Mouse (Mus musculus): ENCODE measurements around the gene Socs7. TPM values are rescaled to one million over a fixed set of nuclear protein-coding genes. Genes with fewer than 3 reads are reported as not detected.
A peak's percentile ranks its signal among the peaks of the same experiment; 100 is the strongest.

Gene Socs7
- polyA plus RNA-seq, 1 experiment from 2014 or later: 10.8 TPM

- no peak overlapping the region for H3K27ac ChIP-seq
These were observed 49.8 kb downstream of the Socs7 start for GRCm38 (mm10) chr11:97412117-97412516.

GRCm38 (mm10) chr11:97412808-97413347, 50.5 kb downstream of the Socs7 start:
- no peak for ATAC-seq (replicated peaks)
- H3K27me3 ChIP-seq (replicated peaks): no peaks in the 10 kb centered on the region; the same call in 1 of the 2 replicates
- H3K9me3 ChIP-seq: no peaks in the 10 kb centered on the region
- no peaks in the 10 kb centered on the region for H3K36me3 ChIP-seq (replicated peaks)
- no peak overlapping the region for H3K4me2 ChIP-seq
- no peak overlapping the region for H3K27ac ChIP-seq
- no peak overlapping the region for H3K9ac ChIP-seq
- no peak overlapping the region for H3K4me3 ChIP-seq
- 35% methylated on average over 10 of the region's 10 CpGs for WGBS
- H3K4me1 ChIP-seq: peaks cover 10% of the 10 kb centered on the region

More at GRCm38 (mm10) chr11:97412117-97412516, 49.8 kb downstream of the Socs7 start:
- no peak overlapping the region for H3K4me3 ChIP-seq
- no peak overlapping the region for H3K4me2 ChIP-seq
- no peaks in the 10 kb centered on the region for H3K9me3 ChIP-seq
- H3K27me3 ChIP-seq (replicated peaks): no peaks in the 10 kb centered on the region; the same call in 1 of the 2 replicates
- no peak overlapping the region for H3K9ac ChIP-seq
- ATAC-seq (replicated peaks): no peak
- no peaks in the 10 kb centered on the region for H3K36me3 ChIP-seq (replicated peaks)
- peaks cover 14% of the 10 kb centered on the region for H3K4me1 ChIP-seq
- WGBS: 18% methylated on average over 3 of the region's 3 CpGs

GRCm38 (mm10) chr11:97415330-97415711, 53.0 kb downstream of the Socs7 start, which contains the start of gene Arhgap23:
TSS of gene Arhgap23 (plus strand) at chr11:97415533.
- H3K36me3 ChIP-seq (replicated peaks): no peaks in the 10 kb centered on the region
- H3K27me3 ChIP-seq (replicated peaks): no peaks in the 10 kb centered on the region; the same call in 1 of the 2 replicates
- H3K9me3 ChIP-seq: no peaks in the 10 kb centered on the region
- H3K4me2 ChIP-seq: peak within 1 kb of the TSS; percentile 49
- peak within 1 kb of the TSS; percentile 31 for H3K27ac ChIP-seq
- H3K4me3 ChIP-seq: peak within 1 kb of the TSS; percentile 37
- H3K9ac ChIP-seq: 0 out of 2 replicates have a peak within 1 kb of the TSS, but pooled peaks have one; percentile 12
- under 1% methylated on average over 29 of the region's 29 CpGs for WGBS
- peaks cover 14% of the 10 kb centered on the region for H3K4me1 ChIP-seq
- ATAC-seq (replicated peaks): peak; percentile 22; the same call in 1 of the 2 replicates

GRCm38 (mm10) chr11:97415712-97416636, 53.6 kb downstream of the Socs7 start:
- Histone ChIP-seq H3K27ac (peak overlapping the region; percentile 31), H3K4me2 (peak overlapping the region; percentile 49), H3K4me1 (peaks cover 14% of the 10 kb centered on the region), H3K9ac (0 out of 2 replicates have a peak overlapping the region, but pooled peaks have one; percentile 12), H3K36me3 (replicated peaks) (no peaks in the 10 kb centered on the region), H3K27me3 (replicated peaks) (no peaks in the 10 kb centered on the region; the same call in 1 of the 2 replicates), H3K4me3 (peak overlapping the region; percentile 37), H3K9me3 (no peaks in the 10 kb centered on the region)
- 2% methylated on average over 49 of the region's 49 CpGs for WGBS
- ATAC-seq (replicated peaks): peak; percentile 31; the same call in 1 of the 2 replicates

GRCm38 (mm10) chr11:97416637-97417035, 54.3 kb downstream of the Socs7 start:
- ATAC-seq (replicated peaks): no peak
- no peak overlapping the region for H3K4me2 ChIP-seq

GRCm38 (mm10) chr11:97418834-97419539, 56.6 kb downstream of the Socs7 start:
- WGBS: 59% methylated on average over 14 of the region's 14 CpGs
- H3K36me3 ChIP-seq (replicated peaks): no peaks in the 10 kb centered on the region
- H3K9ac ChIP-seq: no peak overlapping the region

More at GRCm38 (mm10) chr11:97416637-97417035, 54.3 kb downstream of the Socs7 start:
- H3K4me3 ChIP-seq: no peak overlapping the region
- H3K9ac ChIP-seq: no peak overlapping the region
- no peak overlapping the region for H3K27ac ChIP-seq
- peaks cover 14% of the 10 kb centered on the region for H3K4me1 ChIP-seq
- no peaks in the 10 kb centered on the region for H3K36me3 ChIP-seq (replicated peaks)
- H3K9me3 ChIP-seq: no peaks in the 10 kb centered on the region
- WGBS: 9% methylated on average over 5 of the region's 5 CpGs
- H3K27me3 ChIP-seq (replicated peaks): no peaks in the 10 kb centered on the region; the same call in 1 of the 2 replicates

GRCm38 (mm10) chr11:97419540-97419900, 57.2 kb downstream of the Socs7 start:
- no peak overlapping the region for H3K9ac ChIP-seq
- WGBS: 68% methylated on average over 5 of the region's 5 CpGs
- no peak for ATAC-seq (replicated peaks)

More at GRCm38 (mm10) chr11:97418834-97419539, 56.6 kb downstream of the Socs7 start:
- H3K4me3 ChIP-seq: no peak overlapping the region
- peaks cover 14% of the 10 kb centered on the region for H3K4me1 ChIP-seq
- H3K27ac ChIP-seq: no peak overlapping the region
- H3K27me3 ChIP-seq (replicated peaks): no peaks in the 10 kb centered on the region; the same call in 1 of the 2 replicates
- ATAC-seq (replicated peaks): no peak
- H3K9me3 ChIP-seq: no peaks in the 10 kb centered on the region
- no peak overlapping the region for H3K4me2 ChIP-seq

GRCm38 (mm10) chr11:97422507-97422906, 60.2 kb downstream of the Socs7 start:
- 54% methylated on average over 4 of the region's 4 CpGs for WGBS
- H3K9ac ChIP-seq: no peak overlapping the region
- no peak overlapping the region for H3K27ac ChIP-seq
- no peak for ATAC-seq (replicated peaks)
- H3K4me1 ChIP-seq: 0 out of 2 replicates have a peak, but pooled peaks cover 5% of the 10 kb centered on the region
- no peaks in the 10 kb centered on the region for H3K9me3 ChIP-seq
- no peak overlapping the region for H3K4me3 ChIP-seq
- H3K27me3 ChIP-seq (replicated peaks): no peaks in the 10 kb centered on the region
- no peak overlapping the region for H3K4me2 ChIP-seq
- no peaks in the 10 kb centered on the region for H3K36me3 ChIP-seq (replicated peaks)

More at GRCm38 (mm10) chr11:97419540-97419900, 57.2 kb downstream of the Socs7 start:
- Histone ChIP-seq H3K4me3 (no peak overlapping the region), H3K27ac (no peak overlapping the region), H3K4me2 (no peak overlapping the region), H3K36me3 (replicated peaks) (no peaks in the 10 kb centered on the region), H3K9me3 (no peaks in the 10 kb centered on the region), H3K27me3 (replicated peaks) (no peaks in the 10 kb centered on the region; the same call in 1 of the 2 replicates), H3K4me1 (peaks cover 14% of the 10 kb centered on the region)

- peaks cover 14% of the 10 kb centered on the region for H3K4me1 ChIP-seq
- WGBS: 62% methylated on average over 5 of the region's 5 CpGs
- H3K4me2 ChIP-seq: no peak overlapping the region
- H3K9ac ChIP-seq: no peak overlapping the region
- ATAC-seq (replicated peaks): no peak
- H3K36me3 ChIP-seq (replicated peaks): no peaks in the 10 kb centered on the region
- no peaks in the 10 kb centered on the region for H3K9me3 ChIP-seq
- no peak overlapping the region for H3K27ac ChIP-seq
- H3K27me3 ChIP-seq (replicated peaks): no peaks in the 10 kb centered on the region
- no peak overlapping the region for H3K4me3 ChIP-seq
These were observed 61.8 kb downstream of the Socs7 start for GRCm38 (mm10) chr11:97424092-97424692.

GRCm38 (mm10) chr11:97424802-97425201, 62.5 kb downstream of the Socs7 start:
- no peak overlapping the region for H3K4me2 ChIP-seq
- no peaks in the 10 kb centered on the region for H3K9me3 ChIP-seq
- no peaks in the 10 kb centered on the region for H3K27me3 ChIP-seq (replicated peaks)
- H3K36me3 ChIP-seq (replicated peaks): no peaks in the 10 kb centered on the region
- no peak overlapping the region for H3K4me3 ChIP-seq
- 59% methylated on average over 3 of the region's 3 CpGs for WGBS
- no peak overlapping the region for H3K27ac ChIP-seq
- ATAC-seq (replicated peaks): no peak
- H3K9ac ChIP-seq: no peak overlapping the region
- peaks cover 12% of the 10 kb centered on the region for H3K4me1 ChIP-seq

Measured in midbrain, embryonic 15.5 days (tissue).